Mouse (Mus musculus) heart, postnatal 0 days (tissue): ENCODE measurements around the gene Tiam2.

ENCODE experiments used
- CTCF ChIP-seq: IDR thresholded peaks from 2 replicates; pipeline ENCODE4 v1.5.1; 2016; ENCODE audit warnings: antibody characterized with exemption, control low read depth, low read depth
- EP300 ChIP-seq: IDR thresholded peaks from 2 replicates; pipeline ENCODE4 v1.6.1; 2016; ENCODE audit warnings: antibody characterized with exemption, low read depth

DNA sequence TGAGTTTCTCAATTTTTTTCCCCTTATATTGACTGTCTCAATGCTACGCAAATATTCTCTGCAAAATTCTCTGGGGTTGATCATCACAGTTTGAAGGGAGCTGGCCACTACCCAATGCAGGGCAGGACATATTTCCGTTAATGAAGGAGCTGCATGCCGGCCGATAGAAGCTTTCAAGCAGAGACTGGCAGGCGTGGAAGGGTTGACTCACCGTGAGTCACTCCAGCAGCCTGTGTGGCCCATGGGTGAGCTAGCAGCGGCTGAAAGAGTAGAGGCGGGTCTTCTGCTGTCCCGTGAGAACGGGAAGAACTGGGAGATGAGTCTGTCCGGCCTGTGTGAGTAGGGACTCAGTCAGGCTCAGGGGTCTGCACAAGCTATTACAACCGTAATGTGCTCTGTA, 23.6 kb downstream of the Tiam2 start:
- TF ChIP-seq CTCF (no peak), EP300 (no peak)
